Mouse (Mus musculus): ENCODE measurements at regions not wholly inside any gene's neighbourhood (a gene's known extent, or its start where the extent isn't known, plus 50 kb on each side); places are given as distances from the start of the nearest gene placed in this dataset.

DNA sequence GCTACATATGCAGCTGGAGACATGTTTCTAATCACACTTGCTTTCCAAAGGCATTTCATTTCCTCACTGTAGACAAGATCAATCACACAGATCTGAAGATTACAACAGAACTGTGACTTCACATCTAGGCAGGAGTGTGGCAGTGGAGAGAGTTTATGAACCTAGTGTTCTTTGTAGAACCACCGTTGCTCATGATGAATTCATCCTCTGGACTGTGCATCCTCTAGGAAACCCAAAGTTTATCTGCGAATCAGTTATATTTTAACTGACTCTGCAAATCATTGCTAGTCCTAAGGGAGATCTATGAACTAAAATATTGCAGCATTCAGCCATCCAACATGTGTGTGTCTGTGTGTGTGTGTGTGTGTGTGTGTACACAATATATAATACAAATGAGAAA is 165.4 kb downstream of the Trib2 start:
- no peak for ATAC-seq
- Histone ChIP-seq H3K27ac (no peak overlapping the region), H3K4me2 (replicated peaks) (no peak overlapping the region), H3K9ac (replicated peaks) (no peak overlapping the region), H3K9me3 (no peaks in the 10 kb centered on the region), H3K4me1 (replicated peaks) (no peaks in the 10 kb centered on the region), H3K27me3 (no peaks in the 10 kb centered on the region), H3K36me3 (no peaks in the 10 kb centered on the region), H3K4me3 (replicated peaks) (no peak overlapping the region)
- WGBS = 95% methylated on average over 2 of the region's 2 CpGs

DNA sequence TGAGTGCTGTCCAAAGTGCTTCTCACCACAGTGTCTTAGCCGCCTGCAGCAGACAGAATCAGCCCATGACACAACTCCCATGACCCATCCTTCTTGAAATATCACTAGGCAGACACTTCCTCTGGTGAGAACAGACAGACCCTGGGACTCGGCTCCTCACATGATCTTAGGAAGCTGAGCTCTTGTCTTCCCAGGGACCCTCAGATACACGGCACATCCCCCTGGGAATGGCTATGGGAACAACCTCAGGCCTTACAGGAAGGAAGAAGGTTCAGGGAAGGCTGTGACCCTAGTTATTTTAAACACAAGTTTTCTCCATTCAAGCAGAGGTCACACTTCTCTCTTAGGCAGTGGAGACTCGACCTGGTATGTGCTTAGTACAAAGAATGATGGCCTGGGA is 166.8 kb downstream of the Trib2 start:
- no peak overlapping the region for H3K4me3 ChIP-seq (replicated peaks)
- H3K27ac ChIP-seq = no peak overlapping the region
- no peak overlapping the region for H3K4me2 ChIP-seq (replicated peaks)
- H3K36me3 ChIP-seq = no peaks in the 10 kb centered on the region
- H3K9ac ChIP-seq (replicated peaks) = no peak overlapping the region
- no peak for ATAC-seq
- no peaks in the 10 kb centered on the region for H3K9me3 ChIP-seq
- WGBS = 83% methylated on average over 4 of the region's 4 CpGs
- no peaks in the 10 kb centered on the region for H3K4me1 ChIP-seq (replicated peaks)
- no peaks in the 10 kb centered on the region for H3K27me3 ChIP-seq

GRCm38 (mm10) chr12:15649226-15649625 is 167.5 kb downstream of the Trib2 start:
- ATAC-seq = no peak
- H3K4me2 ChIP-seq (replicated peaks) = no peak overlapping the region
- WGBS = 9% methylated on average over 1 of the region's 1 CpGs
- H3K9me3 ChIP-seq = no peaks in the 10 kb centered on the region
- no peak overlapping the region for H3K4me3 ChIP-seq (replicated peaks)
- no peaks in the 10 kb centered on the region for H3K27me3 ChIP-seq
- H3K27ac ChIP-seq = no peak overlapping the region
- H3K4me1 ChIP-seq (replicated peaks) = peaks cover 3% of the 10 kb centered on the region
- H3K9ac ChIP-seq (replicated peaks) = no peak overlapping the region
- H3K36me3 ChIP-seq = no peaks in the 10 kb centered on the region

DNA sequence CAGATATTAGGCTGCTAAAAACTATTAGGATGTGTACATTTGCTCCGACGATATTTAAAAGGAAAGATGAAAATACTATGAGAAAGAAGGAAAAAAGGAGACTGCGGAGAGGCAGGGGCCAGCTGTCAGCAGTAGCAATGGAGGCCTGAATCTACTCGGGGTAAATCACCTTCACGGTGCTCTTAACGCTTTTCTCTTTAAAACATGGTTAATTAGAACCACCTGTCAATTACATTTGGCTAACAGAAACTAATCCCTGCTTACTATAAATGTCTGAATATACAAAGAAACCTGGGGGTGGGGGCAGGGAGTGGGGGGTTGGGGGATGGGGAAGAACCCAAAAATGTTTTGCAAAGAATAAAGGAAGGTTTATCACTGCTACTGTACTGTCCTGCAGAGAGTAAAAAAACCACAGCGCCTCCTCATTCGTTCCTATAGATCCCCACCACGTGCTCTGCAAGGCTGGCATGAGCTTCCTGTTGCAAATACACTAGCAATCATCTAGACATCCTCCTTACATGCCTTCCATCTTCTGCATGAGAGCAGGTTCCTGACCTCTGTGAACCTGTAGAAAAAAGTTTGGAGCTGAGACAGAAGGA is 172.5 kb downstream of the Trib2 start:
- no peaks in the 10 kb centered on the region for H3K27me3 ChIP-seq
- H3K9ac ChIP-seq (replicated peaks) = no peak overlapping the region
- no peak overlapping the region for H3K27ac ChIP-seq
- ATAC-seq = no peak
- no peaks in the 10 kb centered on the region for H3K36me3 ChIP-seq
- 61% methylated on average over 9 of the region's 9 CpGs for WGBS
- H3K4me1 ChIP-seq (replicated peaks) = peaks cover 7% of the 10 kb centered on the region
- H3K9me3 ChIP-seq = no peaks in the 10 kb centered on the region
- no peak overlapping the region for H3K4me2 ChIP-seq (replicated peaks)
- no peak overlapping the region for H3K4me3 ChIP-seq (replicated peaks)

- H3K4me1 ChIP-seq (replicated peaks) = peaks cover 7% of the 10 kb centered on the region
- H3K36me3 ChIP-seq = no peaks in the 10 kb centered on the region
- H3K4me3 ChIP-seq (replicated peaks) = no peak overlapping the region
- H3K9ac ChIP-seq (replicated peaks) = no peak overlapping the region
- no peak overlapping the region for H3K27ac ChIP-seq
- no peaks in the 10 kb centered on the region for H3K9me3 ChIP-seq
- WGBS = 64% methylated on average over 3 of the region's 3 CpGs
- H3K4me2 ChIP-seq (replicated peaks) = no peak overlapping the region
- ATAC-seq = no peak
- no peaks in the 10 kb centered on the region for H3K27me3 ChIP-seq
Observed at GRCm38 (mm10) chr12:15643669-15644068, 173.1 kb downstream of the Trib2 start.

- H3K27me3 ChIP-seq = no peaks in the 10 kb centered on the region
Observed at GRCm38 (mm10) chr12:15640320-15640719, 176.4 kb downstream of the Trib2 start.

DNA sequence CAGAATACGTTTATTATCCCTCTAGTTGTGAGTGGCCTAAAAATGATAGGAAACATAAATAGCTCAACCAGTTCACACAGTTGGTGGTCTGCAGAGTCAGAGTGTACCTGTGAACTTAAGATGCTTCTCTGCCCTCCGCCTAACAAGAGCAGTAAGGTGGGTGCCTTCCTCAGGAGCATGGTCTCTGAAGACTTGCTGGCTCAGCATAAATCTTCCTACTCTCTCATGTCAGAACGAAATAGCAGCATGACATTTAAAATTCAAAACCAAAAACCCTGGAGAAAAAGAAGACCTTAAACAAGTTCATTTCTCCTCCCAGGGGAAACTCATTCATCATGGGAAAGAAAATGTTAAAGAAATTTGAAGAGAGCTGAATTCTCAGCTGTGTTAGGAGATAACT is 186.8 kb downstream of the Trib2 start:
- Histone ChIP-seq H3K36me3 (no peaks in the 10 kb centered on the region), H3K9me3 (no peaks in the 10 kb centered on the region), H3K27ac (no peak overlapping the region), H3K9ac (replicated peaks) (no peak overlapping the region), H3K27me3 (no peaks in the 10 kb centered on the region), H3K4me3 (replicated peaks) (no peak overlapping the region), H3K4me1 (replicated peaks) (no peaks in the 10 kb centered on the region), H3K4me2 (replicated peaks) (no peak overlapping the region)
- no peak for ATAC-seq
- WGBS = 81% methylated on average over 3 of the region's 3 CpGs

More at GRCm38 (mm10) chr12:15640320-15640719, 176.4 kb downstream of the Trib2 start:
- WGBS = 78% methylated on average over 5 of the region's 5 CpGs
- H3K4me2 ChIP-seq (replicated peaks) = no peak overlapping the region
- peaks cover 7% of the 10 kb centered on the region for H3K4me1 ChIP-seq (replicated peaks)
- no peak for ATAC-seq
- no peak overlapping the region for H3K9ac ChIP-seq (replicated peaks)
- no peak overlapping the region for H3K27ac ChIP-seq
- H3K9me3 ChIP-seq = no peaks in the 10 kb centered on the region
- H3K4me3 ChIP-seq (replicated peaks) = no peak overlapping the region
- no peaks in the 10 kb centered on the region for H3K36me3 ChIP-seq

GRCm38 (mm10) chr12:15619521-15619920 is 197.2 kb downstream of the Trib2 start:
- Histone ChIP-seq H3K36me3 (no peaks in the 10 kb centered on the region), H3K9ac (replicated peaks) (no peak overlapping the region), H3K27ac (no peak overlapping the region), H3K4me3 (replicated peaks) (no peak overlapping the region), H3K9me3 (no peaks in the 10 kb centered on the region), H3K27me3 (no peaks in the 10 kb centered on the region), H3K4me2 (replicated peaks) (no peak overlapping the region), H3K4me1 (replicated peaks) (peaks cover 6% of the 10 kb centered on the region; the same call in 1 of the 2 replicates)
- WGBS = 93% methylated on average over 2 of the region's 2 CpGs
- ATAC-seq = no peak

GRCm38 (mm10) chr12:15617312-15617711 is 199.4 kb downstream of the Trib2 start:
- no peak overlapping the region for H3K27ac ChIP-seq
- H3K27me3 ChIP-seq = no peaks in the 10 kb centered on the region
- no peaks in the 10 kb centered on the region for H3K36me3 ChIP-seq
- H3K4me3 ChIP-seq (replicated peaks) = no peak overlapping the region
- H3K4me2 ChIP-seq (replicated peaks) = no peak overlapping the region
- peaks cover 6% of the 10 kb centered on the region; the same call in 1 of the 2 replicates for H3K4me1 ChIP-seq (replicated peaks)
- 41% methylated on average over 1 of the region's 1 CpGs for WGBS
- no peaks in the 10 kb centered on the region for H3K9me3 ChIP-seq
- ATAC-seq = no peak
- H3K9ac ChIP-seq (replicated peaks) = no peak overlapping the region

- Histone ChIP-seq H3K27me3 (no peaks in the 10 kb centered on the region), H3K4me2 (replicated peaks) (no peak overlapping the region), H3K9me3 (no peaks in the 10 kb centered on the region), H3K27ac (no peak overlapping the region), H3K9ac (replicated peaks) (no peak overlapping the region), H3K4me3 (replicated peaks) (no peak overlapping the region), H3K36me3 (no peaks in the 10 kb centered on the region), H3K4me1 (replicated peaks) (no peaks in the 10 kb centered on the region; the same call in 1 of the 2 replicates)
- ATAC-seq = no peak
- WGBS = 89% methylated on average over 5 of the region's 5 CpGs
Observed at GRCm38 (mm10) chr12:15611847-15612580, 204.7 kb downstream of the Trib2 start.

DNA sequence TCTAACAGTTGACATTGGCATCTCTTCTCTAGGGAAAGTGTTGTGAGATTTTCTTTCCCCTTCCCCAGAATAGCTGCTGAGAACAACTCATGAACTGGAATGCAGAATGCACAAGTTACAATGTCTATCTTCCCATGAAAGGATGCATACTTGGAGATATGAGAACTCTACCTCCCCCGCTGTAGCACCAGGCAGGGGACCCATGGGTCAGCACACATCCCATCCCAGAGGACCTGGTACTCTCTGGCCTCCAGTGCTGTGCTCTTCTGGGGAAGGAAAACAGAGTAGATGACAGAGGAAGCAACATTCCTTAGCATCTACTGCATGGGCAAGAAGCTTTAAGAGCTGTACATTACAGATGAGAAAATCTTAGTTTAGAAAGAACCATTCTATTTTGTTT is 209.6 kb downstream of the Trib2 start:
- Histone ChIP-seq H3K4me2 (replicated peaks) (no peak overlapping the region), H3K9ac (replicated peaks) (no peak overlapping the region), H3K4me3 (replicated peaks) (no peak overlapping the region), H3K27ac (no peak overlapping the region), H3K27me3 (no peaks in the 10 kb centered on the region), H3K36me3 (no peaks in the 10 kb centered on the region), H3K4me1 (replicated peaks) (peaks cover 17% of the 10 kb centered on the region), H3K9me3 (no peaks in the 10 kb centered on the region)
- no peak for ATAC-seq
- 93% methylated on average over 1 of the region's 1 CpGs for WGBS

DNA sequence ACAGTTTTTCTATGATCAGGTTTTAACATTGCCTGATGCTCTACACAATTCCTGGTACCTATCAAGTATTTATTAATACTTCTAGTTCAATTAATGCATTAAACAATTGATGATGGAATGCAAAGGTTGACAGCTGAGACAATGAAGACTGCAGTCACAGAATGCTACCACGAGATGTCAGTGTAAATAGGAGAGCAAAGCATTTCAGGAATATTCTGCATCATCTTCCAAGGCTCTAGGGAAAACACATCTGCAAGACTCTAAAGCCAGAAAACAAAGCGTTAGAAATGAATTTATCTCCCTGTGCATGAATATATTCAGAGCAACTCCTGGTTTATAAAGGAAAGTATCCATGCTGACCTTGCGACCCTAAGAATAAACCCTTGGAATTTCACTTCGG is 210.6 kb downstream of the Trib2 start:
- no peak overlapping the region for H3K9ac ChIP-seq (replicated peaks)
- no peaks in the 10 kb centered on the region for H3K36me3 ChIP-seq
- no peak overlapping the region for H3K27ac ChIP-seq
- no peaks in the 10 kb centered on the region for H3K27me3 ChIP-seq
- no peaks in the 10 kb centered on the region for H3K9me3 ChIP-seq
- H3K4me1 ChIP-seq (replicated peaks) = peaks cover 17% of the 10 kb centered on the region
- H3K4me3 ChIP-seq (replicated peaks) = no peak overlapping the region
- H3K4me2 ChIP-seq (replicated peaks) = no peak overlapping the region
- 61% methylated on average over 4 of the region's 4 CpGs for WGBS
- no peak for ATAC-seq

DNA sequence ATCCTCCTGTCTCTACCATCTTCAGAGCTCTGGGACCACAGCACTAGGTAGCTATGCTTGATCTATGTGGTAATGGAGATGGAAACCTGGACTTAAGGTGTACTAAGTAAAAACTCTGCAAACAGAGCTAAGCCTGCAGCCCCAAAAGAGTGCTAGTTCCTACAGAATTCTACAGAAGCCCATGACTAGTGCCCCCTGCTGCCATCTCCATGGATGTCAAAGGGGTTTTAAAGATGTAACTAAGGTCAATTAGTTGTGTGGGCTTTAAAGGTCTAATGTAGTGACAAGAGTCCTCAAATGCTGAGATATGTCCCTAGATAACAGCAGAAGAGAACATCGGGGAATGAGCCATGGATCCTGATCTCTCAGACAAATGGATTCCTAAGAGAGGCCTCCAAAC is 212.1 kb downstream of the Trib2 start:
- 87% methylated on average over 1 of the region's 1 CpGs for WGBS
- Histone ChIP-seq H3K36me3 (no peaks in the 10 kb centered on the region), H3K4me3 (replicated peaks) (no peak overlapping the region), H3K27ac (no peak overlapping the region), H3K9ac (replicated peaks) (no peak overlapping the region), H3K4me1 (replicated peaks) (peaks cover 17% of the 10 kb centered on the region), H3K9me3 (no peaks in the 10 kb centered on the region), H3K27me3 (no peaks in the 10 kb centered on the region), H3K4me2 (replicated peaks) (no peak overlapping the region)
- no peak for ATAC-seq
